Mouse (Mus musculus) olfactory bulb, adult 2 months (tissue): ENCODE measurements around the gene Sfmbt1. TPM values are rescaled to one million over a fixed set of nuclear protein-coding genes. Genes with fewer than 3 reads are reported as not detected.

Source experiments
- H3K27ac ChIP-seq: fragments of 200-500 bp; 2 replicates; pipeline ENCODE4 v1.5.1; 2012; ENCODE audit warnings: low read depth, low read length; ENCODE audit not compliant: insufficient read depth
- H3K4me1 ChIP-seq: fragments of 200-500 bp; 2 replicates; pipeline ENCODE4 v1.6.1; 2012; ENCODE audit warnings: low read length; ENCODE audit not compliant: control insufficient read depth, insufficient read depth
- H3K4me3 ChIP-seq: fragments of 200-500 bp; 2 replicates; pipeline ENCODE4 v1.5.1; 2012; ENCODE audit warnings: mild to moderate bottlenecking, low read depth, low read length, moderate library complexity; ENCODE audit not compliant: insufficient read depth
- CTCF ChIP-seq: fragments of 200-500 bp; IDR thresholded peaks from 2 replicates; pipeline ENCODE4 v1.5.1; 2012; ENCODE audit warnings: low read depth, mild to moderate bottlenecking, low read length, moderate library complexity; ENCODE audit not compliant: insufficient read depth
- POLR2A ChIP-seq: fragments of 200-500 bp; IDR thresholded peaks from 2 replicates; pipeline ENCODE4 v1.6.1; 2012; ENCODE audit warnings: mild to moderate bottlenecking, low read depth, low read length, moderate library complexity; ENCODE audit not compliant: insufficient read depth
- WGBS: fragments of 180-500 bp; shearing (Covaris S2); methylation state at CpG from one replicate; pipeline ENCODE4 v1.1.7; 2018; 5-methylcytosine and 5-hydroxymethylcytosine counted together
- polyA plus RNA-seq: library from polyadenylated mRNA; stranded (reverse); fragments of >200 nt; gene quantifications from 2 replicates; pipeline ENCODE4 v1.2.4, GENCODE M21; 2012; ENCODE audit warnings: low replicate concordance; ENCODE audit not compliant: missing spikeins, insufficient read depth, insufficient read length

Sfmbt1 gene
- polyA plus RNA-seq, 1 experiment, result not detected

DNA sequence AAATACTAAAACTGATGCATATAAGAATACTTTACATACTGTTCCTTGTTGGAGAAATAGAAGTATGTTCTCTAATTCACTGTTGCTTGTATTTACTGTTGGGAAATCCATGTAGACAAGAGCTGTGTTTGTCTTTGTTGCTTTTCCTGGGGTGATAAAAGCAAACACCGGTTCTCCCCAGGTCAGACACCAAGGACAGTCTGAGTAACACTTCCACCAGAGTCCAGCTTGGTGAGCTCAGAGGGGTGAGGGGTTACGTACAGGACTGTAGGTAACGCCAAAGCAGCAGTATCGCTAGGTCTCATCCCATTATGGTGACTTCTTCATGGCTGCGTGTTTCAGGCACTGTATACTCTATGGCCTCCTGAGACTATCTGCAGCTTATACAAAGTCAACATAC lies 20.0 kb downstream of the Sfmbt1 start:
- TF ChIP-seq CTCF, result no peak
- no peak for TF ChIP-seq POLR2A
- no peak overlapping the region for H3K4me3 ChIP-seq

GRCm38 (mm10) chr14:30735810-30736209 lies 21.2 kb downstream of the Sfmbt1 start:
- TF ChIP-seq POLR2A, result no peak
- no peak for TF ChIP-seq CTCF
- Histone ChIP-seq H3K27ac (no peak overlapping the region), H3K4me1 (0 out of 2 replicates have a peak, but pooled peaks cover 2% of the 10 kb centered on the region), H3K4me3 (no peak overlapping the region)
- 64% methylated on average over 3 of the region's 3 CpGs for WGBS

More for the DNA sequence above, 20.0 kb downstream of the Sfmbt1 start:
- 0 out of 2 replicates have a peak, but pooled peaks cover 2% of the 10 kb centered on the region for H3K4me1 ChIP-seq
- 98% methylated on average over 5 of the region's 5 CpGs for WGBS
- H3K27ac ChIP-seq, result no peak overlapping the region

- WGBS, result 95% methylated on average over 1 of the region's 1 CpGs
- Histone ChIP-seq H3K27ac (no peak overlapping the region), H3K4me3 (no peak overlapping the region), H3K4me1 (0 out of 2 replicates have a peak, but pooled peaks cover 2% of the 10 kb centered on the region)
- TF ChIP-seq CTCF (no peak), POLR2A (no peak)
These were observed 21.8 kb downstream of the Sfmbt1 start for GRCm38 (mm10) chr14:30736413-30736812.

DNA sequence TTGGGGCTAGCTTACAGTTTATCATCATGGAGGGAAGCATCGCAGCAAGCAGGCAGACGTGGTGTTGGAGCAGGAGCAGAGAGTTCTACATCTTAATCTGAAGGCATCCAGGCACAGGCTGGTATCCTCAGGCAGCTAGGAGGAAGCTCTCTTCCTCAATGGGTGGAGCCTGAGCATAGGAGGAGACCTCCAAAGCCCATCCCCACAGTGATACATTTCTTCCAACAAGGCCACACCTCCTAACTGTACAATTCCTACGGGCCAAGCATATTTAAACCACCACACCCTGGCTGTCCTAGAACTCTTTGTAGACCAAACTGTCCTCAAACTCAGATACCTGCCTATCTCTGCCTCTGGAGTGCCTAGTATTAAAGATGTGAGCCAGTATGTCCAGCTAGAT lies 29.2 kb downstream of the Sfmbt1 start:
- TF ChIP-seq POLR2A, result no peak
- no peak for TF ChIP-seq CTCF
- 79% methylated on average over 3 of the region's 3 CpGs for WGBS
- Histone ChIP-seq H3K4me1 (no peaks in the 10 kb centered on the region), H3K27ac (no peak overlapping the region), H3K4me3 (no peak overlapping the region)

- H3K4me1 ChIP-seq, result no peaks in the 10 kb centered on the region
- no peak overlapping the region for H3K4me3 ChIP-seq
- TF ChIP-seq POLR2A, result no peak
- TF ChIP-seq CTCF, result no peak
- no peak overlapping the region for H3K27ac ChIP-seq
- WGBS, result 83% methylated on average over 1 of the region's 1 CpGs
These were observed 31.5 kb downstream of the Sfmbt1 start for GRCm38 (mm10) chr14:30746160-30746559.

DNA sequence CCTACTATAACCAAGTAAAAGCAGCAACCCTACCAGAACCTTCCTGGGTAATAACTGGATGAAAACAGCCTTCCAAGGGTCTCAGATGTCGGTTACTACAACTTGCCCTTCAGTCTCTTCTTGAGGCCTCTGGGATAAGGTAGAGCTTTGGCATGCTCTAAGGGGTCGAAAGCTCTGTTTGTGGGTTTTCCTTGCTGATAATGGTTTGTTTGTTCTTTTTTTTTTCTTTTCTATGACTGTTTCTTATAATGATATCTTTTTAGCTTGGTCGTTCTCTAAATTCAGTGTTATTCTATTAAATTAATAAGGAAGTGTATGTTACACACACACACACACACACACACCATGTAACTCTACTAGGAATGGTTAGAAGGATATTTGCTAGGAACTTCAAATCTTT lies 42.6 kb downstream of the Sfmbt1 start:
- Histone ChIP-seq H3K4me1 (peaks cover 3% of the 10 kb centered on the region), H3K27ac (no peak overlapping the region), H3K4me3 (no peak overlapping the region)
- WGBS, result 81% methylated on average over 3 of the region's 3 CpGs
- TF ChIP-seq POLR2A (no peak), CTCF (no peak)

GRCm38 (mm10) chr14:30761211-30761610 lies 46.6 kb downstream of the Sfmbt1 start:
- 97% methylated on average over 1 of the region's 1 CpGs for WGBS
- H3K27ac ChIP-seq, result no peak overlapping the region
- no peak overlapping the region for H3K4me3 ChIP-seq
- no peak for TF ChIP-seq POLR2A
- no peak for TF ChIP-seq CTCF
- H3K4me1 ChIP-seq, result no peaks in the 10 kb centered on the region

DNA sequence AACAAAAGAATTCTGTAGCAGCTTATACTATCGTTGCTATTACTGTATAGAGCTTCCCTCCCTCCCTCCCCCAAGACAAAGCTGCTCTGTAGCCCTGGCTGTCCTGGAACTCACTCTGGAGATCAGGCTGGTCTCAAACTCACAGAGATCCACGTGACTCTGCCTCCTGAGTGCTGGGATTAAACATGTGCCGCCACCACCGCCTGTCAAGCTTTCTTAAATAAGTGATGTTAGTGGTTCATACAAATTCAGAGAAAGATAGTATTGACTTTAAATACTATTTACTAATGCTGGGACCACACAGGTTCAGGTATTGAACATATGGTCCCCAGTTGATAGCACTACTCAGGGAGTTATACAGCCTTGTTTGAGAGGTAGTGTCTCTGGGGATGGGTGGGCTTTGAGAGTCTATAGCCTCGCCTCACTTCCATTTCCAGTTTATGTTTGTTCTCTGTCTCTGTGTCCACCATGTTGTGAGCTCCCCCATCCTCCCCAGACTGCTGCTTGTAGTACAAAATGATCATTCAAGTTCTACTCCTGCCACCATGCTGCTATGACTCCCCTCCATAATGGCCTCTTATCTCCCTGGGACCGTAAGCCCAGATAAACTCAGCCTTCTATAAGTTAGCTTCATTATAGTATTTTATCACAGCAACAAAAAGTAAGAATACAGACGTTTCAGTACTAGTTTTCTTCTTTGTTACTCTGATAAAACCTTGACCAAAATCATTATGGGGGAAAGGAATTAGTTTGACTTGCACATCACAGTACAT lies 47.7 kb downstream of the Sfmbt1 start:
- H3K4me1 ChIP-seq, result no peaks in the 10 kb centered on the region
- H3K27ac ChIP-seq, result no peak overlapping the region
- TF ChIP-seq POLR2A, result no peak
- no peak overlapping the region for H3K4me3 ChIP-seq
- WGBS, result 92% methylated on average over 7 of the region's 7 CpGs

DNA sequence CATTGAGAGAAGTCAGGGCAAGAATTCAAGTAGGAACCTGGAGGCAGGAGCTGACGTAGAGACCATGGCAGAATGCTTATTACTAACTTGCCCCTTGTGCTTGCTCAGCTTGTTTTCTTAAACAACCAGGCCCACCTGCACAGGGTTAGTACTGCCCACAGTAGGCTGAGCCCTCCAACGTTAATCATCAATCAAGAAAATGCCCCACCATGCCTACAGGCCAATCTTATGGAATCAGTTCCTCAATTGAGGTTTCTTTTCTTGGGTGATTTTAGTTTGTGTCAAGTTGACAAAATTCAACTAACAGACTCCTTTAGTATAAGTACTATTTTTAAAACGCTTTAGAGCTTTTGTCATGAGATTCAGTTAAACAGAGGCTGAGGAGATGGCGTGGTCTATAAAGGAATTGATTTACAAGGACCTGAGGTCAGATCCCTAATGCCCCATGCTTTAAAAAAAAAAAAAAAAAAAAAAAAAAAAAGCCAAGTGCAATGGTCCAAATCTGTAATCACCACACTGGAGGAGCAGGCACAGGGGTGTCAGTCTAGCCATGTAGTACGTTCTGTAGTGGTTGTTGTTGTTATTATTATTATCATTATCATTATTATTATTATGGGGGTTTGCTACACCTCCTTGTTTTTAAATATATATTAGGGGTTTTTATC lies 48.4 kb downstream of the Sfmbt1 start:
- WGBS, result 64% methylated on average over 5 of the region's 5 CpGs
- Histone ChIP-seq H3K4me1 (no peaks in the 10 kb centered on the region), H3K27ac (no peak overlapping the region), H3K4me3 (no peak overlapping the region)
- TF ChIP-seq CTCF, result no peak
- TF ChIP-seq POLR2A, result no peak

DNA sequence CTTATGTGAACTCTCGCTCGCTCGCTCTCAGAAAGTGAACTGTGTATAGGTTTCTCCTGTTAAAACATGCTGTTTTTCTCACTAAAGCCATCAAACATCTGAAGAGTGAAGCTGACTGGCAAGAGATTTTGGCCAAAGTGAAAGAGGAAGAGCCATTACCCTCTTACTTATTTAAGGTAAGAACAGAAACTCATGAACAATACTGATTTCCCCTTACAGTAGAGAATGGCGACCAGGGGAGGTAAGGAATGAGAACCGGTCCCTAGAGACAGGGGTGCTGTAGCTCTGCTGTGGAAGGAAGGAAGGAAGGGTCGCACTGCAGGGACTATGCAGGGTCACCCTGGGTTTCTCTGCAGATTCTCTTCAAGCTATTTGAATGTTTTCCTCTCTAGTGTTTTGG lies 70.0 kb downstream of the Sfmbt1 start:
- 92% methylated on average over 6 of the region's 6 CpGs for WGBS
- H3K4me1 ChIP-seq, result no peaks in the 10 kb centered on the region; the same call in 1 of the 2 replicates
- H3K4me3 ChIP-seq, result no peak overlapping the region
- no peak overlapping the region for H3K27ac ChIP-seq
- no peak for TF ChIP-seq CTCF
- no peak for TF ChIP-seq POLR2A
